ENCODE assay signal across 23 mouse cellular contexts in genomic region chr1:71063885-71064492, GRCm38 (mm10). TPM values are rescaled to one million over a fixed set of nuclear protein-coding genes. Genes with fewer than 3 reads are reported as not detected.
DNase-seq lines count a peak whose midpoint lies in the region; ATAC-seq and TF ChIP-seq lines count a peak whose summit lies in the region.
"Had no signal": no experiment of that assay in that cellular context is flagged by ENCODE, and none has a peak within 500 bp of the region (broad histone marks: within the 10 kb centered on the region; RNA-seq: fewer than 3 reads in every experiment).

No protein-coding gene starts in this region.

- peak; percentile 2 for DNase-seq in midbrain, postnatal 0 days (ENCODE audit: low spot score)
- DNase-seq in left cerebral cortex, adult 8-10 months (ENCODE audit: low spot score in 2 of 2): no peak
- DNase-seq: adrenal gland, adult 8-10 months; adrenal gland, postnatal 25 days; cerebellum, adult 11-12 months; cerebellum, adult 9-10 months; cerebellum, postnatal 14 days; forebrain, postnatal 0 days; gastrocnemius, postnatal 25 days; heart, adult 18-20 months; heart, postnatal 10 days; heart, postnatal 36 days had no signal

- H3K27ac ChIP-seq in midbrain, postnatal 0 days (ENCODE audit: low read depth, low read length): no peak overlapping the region
- no peak overlapping the region for H3K27ac ChIP-seq in midbrain, embryonic 16.5 days (ENCODE audit: low read length)
- no peak overlapping the region for H3K27ac ChIP-seq in neural tube, embryonic 12.5 days
- H3K27ac ChIP-seq in neural tube, embryonic 14.5 days (ENCODE audit: low read depth, low read length): no peak overlapping the region
- H3K27ac ChIP-seq: embryonic facial prominence, embryonic 12.5 days; embryonic facial prominence, embryonic 15.5 days; heart, embryonic 15.5 days; hindbrain, embryonic 15.5 days had no signal

- no peak for ATAC-seq in midbrain, postnatal 0 days (ENCODE audit: low FRiP score)
- no peak for ATAC-seq in midbrain, embryonic 16.5 days
- peak; percentile 72 for ATAC-seq in neural tube, embryonic 12.5 days (ENCODE audit: low FRiP score, low read depth)
- peak; percentile 79 for ATAC-seq in neural tube, embryonic 14.5 days (ENCODE audit: low read depth)
- ATAC-seq in CD4-positive, CD25-positive, alpha-beta regulatory T cell, adult 4 months: no peak
- ATAC-seq: activated CD4-positive, CD25-positive, alpha-beta regulatory T cell, adult 4 months; forebrain, embryonic 14.5 days; forebrain, postnatal 0 days had no signal

- H3K9ac ChIP-seq in midbrain, postnatal 0 days (replicated peaks; ENCODE audit: low read length, poor library complexity, severe bottlenecking): no peak overlapping the region
- no peak overlapping the region for H3K9ac ChIP-seq in midbrain, embryonic 16.5 days (ENCODE audit: low read depth, low read length)
- no peak overlapping the region for H3K9ac ChIP-seq in neural tube, embryonic 12.5 days
- H3K9ac ChIP-seq in neural tube, embryonic 14.5 days (replicated peaks; ENCODE audit: low read depth, low read length): no peak overlapping the region
- H3K9ac ChIP-seq: embryonic facial prominence, embryonic 12.5 days; embryonic facial prominence, embryonic 15.5 days; forebrain, postnatal 0 days; heart, embryonic 12.5 days; heart, embryonic 15.5 days; hindbrain, embryonic 15.5 days had no signal

- no peaks in the 10 kb centered on the region for H3K4me1 ChIP-seq in midbrain, postnatal 0 days (ENCODE audit: insufficient read depth, low read length)
- H3K4me1 ChIP-seq in midbrain, embryonic 16.5 days (ENCODE audit: control insufficient read depth, insufficient read depth, low read length): no peaks in the 10 kb centered on the region
- no peaks in the 10 kb centered on the region for H3K4me1 ChIP-seq in neural tube, embryonic 12.5 days
- 0 out of 2 replicates have a peak, but pooled peaks cover 9% of the 10 kb centered on the region for H3K4me1 ChIP-seq in neural tube, embryonic 14.5 days (ENCODE audit: control insufficient read depth, insufficient read depth, low read length)
- H3K4me1 ChIP-seq: embryonic facial prominence, embryonic 12.5 days; embryonic facial prominence, embryonic 15.5 days; heart, embryonic 12.5 days; hindbrain, embryonic 15.5 days had no signal

- H3K4me2 ChIP-seq in midbrain, postnatal 0 days (ENCODE audit: low read depth, low read length, poor library complexity, severe bottlenecking): no peak overlapping the region
- no peak overlapping the region for H3K4me2 ChIP-seq in midbrain, embryonic 16.5 days (ENCODE audit: low read length)
- H3K4me2 ChIP-seq in neural tube, embryonic 12.5 days (replicated peaks): no peak overlapping the region
- H3K4me2 ChIP-seq in neural tube, embryonic 14.5 days (ENCODE audit: low read depth, low read length): no peak overlapping the region
- H3K4me2 ChIP-seq: embryonic facial prominence, embryonic 12.5 days; embryonic facial prominence, embryonic 15.5 days; heart, embryonic 12.5 days; heart, embryonic 15.5 days; hindbrain, embryonic 15.5 days had no signal

- H3K4me3 ChIP-seq in midbrain, postnatal 0 days (ENCODE audit: low read depth, low read length): no peak overlapping the region
- H3K4me3 ChIP-seq in midbrain, embryonic 16.5 days (ENCODE audit: low read depth, low read length): no peak overlapping the region
- H3K4me3 ChIP-seq in neural tube, embryonic 12.5 days: no peak overlapping the region
- H3K4me3 ChIP-seq in neural tube, embryonic 14.5 days (ENCODE audit: low read depth, low read length): no peak overlapping the region
- H3K4me3 ChIP-seq: embryonic facial prominence, embryonic 12.5 days; embryonic facial prominence, embryonic 15.5 days; heart, embryonic 12.5 days; heart, embryonic 15.5 days; hindbrain, embryonic 15.5 days had no signal

- H3K27me3 ChIP-seq in midbrain, postnatal 0 days (ENCODE audit: insufficient read depth, low read length): no peaks in the 10 kb centered on the region
- H3K27me3 ChIP-seq in midbrain, embryonic 16.5 days (ENCODE audit: control insufficient read depth, insufficient read depth, low read depth, low read length): no peaks in the 10 kb centered on the region
- H3K27me3 ChIP-seq in neural tube, embryonic 12.5 days (replicated peaks): no peaks in the 10 kb centered on the region
- no peaks in the 10 kb centered on the region for H3K27me3 ChIP-seq in neural tube, embryonic 14.5 days (ENCODE audit: control insufficient read depth, insufficient read depth, low read length)
- H3K27me3 ChIP-seq: embryonic facial prominence, embryonic 12.5 days; embryonic facial prominence, embryonic 15.5 days; heart, embryonic 12.5 days; heart, embryonic 15.5 days; hindbrain, embryonic 15.5 days had no signal

- no peaks in the 10 kb centered on the region for H3K9me3 ChIP-seq in midbrain, postnatal 0 days (ENCODE audit: low read length)
- no peaks in the 10 kb centered on the region for H3K9me3 ChIP-seq in midbrain, embryonic 16.5 days (replicated peaks; ENCODE audit: control insufficient read depth, low read length, poor library complexity, severe bottlenecking)
- H3K9me3 ChIP-seq in neural tube, embryonic 12.5 days: no peaks in the 10 kb centered on the region
- no peaks in the 10 kb centered on the region for H3K9me3 ChIP-seq in neural tube, embryonic 14.5 days (ENCODE audit: control insufficient read depth, low read length)
- H3K9me3 ChIP-seq: embryonic facial prominence, embryonic 12.5 days; embryonic facial prominence, embryonic 15.5 days; heart, embryonic 12.5 days; heart, embryonic 15.5 days; hindbrain, embryonic 15.5 days had no signal

- no peak for TF ChIP-seq CTCF in midbrain, postnatal 0 days (IDR thresholded peaks at IDR 0.05)

- no peaks in the 10 kb centered on the region for H3K36me3 ChIP-seq in midbrain, postnatal 0 days (ENCODE audit: insufficient read depth, low read length)
- no peaks in the 10 kb centered on the region for H3K36me3 ChIP-seq in midbrain, embryonic 16.5 days (ENCODE audit: control insufficient read depth, insufficient read depth, low read length)
- no peaks in the 10 kb centered on the region for H3K36me3 ChIP-seq in neural tube, embryonic 12.5 days
- no peaks in the 10 kb centered on the region for H3K36me3 ChIP-seq in neural tube, embryonic 14.5 days (ENCODE audit: control insufficient read depth, insufficient read depth, low read length)
- H3K36me3 ChIP-seq: embryonic facial prominence, embryonic 15.5 days; hindbrain, embryonic 15.5 days had no signal

- WGBS in midbrain, postnatal 0 days: 89% methylated on average over 16 of the region's 16 CpGs
- WGBS in midbrain, embryonic 16.5 days: 92% methylated on average over 16 of the region's 16 CpGs
- WGBS in neural tube, embryonic 12.5 days: 63% methylated on average over 16 of the region's 16 CpGs
- 49% methylated on average over 16 of the region's 16 CpGs for WGBS in neural tube, embryonic 14.5 days

RNA-seq across cellular contexts. Expression of gene Bard1, which starts 39.0 kb away (rescaled TPM):
- total RNA-seq in midbrain, postnatal 0 days (2014; rRNA removed): 1.8 and 2.4 TPM in 2 replicates
- 0.23 and 0.37 TPM in 2 replicates for polyA plus RNA-seq in midbrain, postnatal 0 days (2015; fragmentation: Nextera tagmentation; extraction: Ambion mirVana)
- 0.46 and 0.66 TPM in 2 replicates for polyA plus RNA-seq in midbrain, embryonic 16.5 days (2015; fragmentation: Nextera tagmentation; extraction: Ambion mirVana)
- 1.5 and 1.6 TPM in 2 replicates for polyA plus RNA-seq in neural tube, embryonic 12.5 days (2016; fragmentation: Nextera tagmentation; extraction: Ambion mirVana)
- polyA plus RNA-seq in neural tube, embryonic 14.5 days (2014; fragmentation: Nextera tagmentation; extraction: Ambion mirVana): 0.55 and 0.58 TPM in 2 replicates
- polyA plus RNA-seq in CD4-positive, CD25-positive, alpha-beta regulatory T cell, adult 4 months (2017; shearing (Covaris generic)): under 1 TPM; 0.42 to 0.47 TPM
- total RNA-seq in left cerebral cortex, adult 8-10 months (2022): under 1 TPM; 0.42 to 0.75 (median 0.47) TPM

Comparison
In these comparisons a context has a peak if more than half of its experiments do, and no peak if none do; other contexts are left out.
1. ATAC-seq: peak in neural tube, embryonic 12.5 days (single experiment) and neural tube, embryonic 14.5 days (single experiment); none in midbrain, postnatal 0 days (single experiment), midbrain, embryonic 16.5 days (single experiment) and CD4-positive, CD25-positive, alpha-beta regulatory T cell, adult 4 months (single experiment).